Mouse (Mus musculus) limb, embryonic 15.5 days (tissue): ENCODE data around the gene Fads1. TPM values are rescaled to one million over a fixed set of nuclear protein-coding genes. Genes with fewer than 3 reads are reported as not detected.

ENCODE experiments used
- ATAC-seq: fragments of 200-750 bp; cut with Nextera tagmentation; 2 replicates; pipeline ENCODE4 v1.8.0; 2017; ENCODE audit warnings: low read depth, moderate TSS enrichment; ENCODE audit not compliant: insufficient number of reproducible peaks, low FRiP score, low TSS enrichment
- H3K27ac ChIP-seq: fragments of 300-500 bp; sonication (generic); 2 replicates; pipeline ENCODE4 v1.5.1; 2015; ENCODE audit warnings: moderate library complexity, mild to moderate bottlenecking, inconsistent platforms
- H3K27me3 ChIP-seq: fragments of 300-500 bp; sonication (generic); 2 replicates; pipeline ENCODE4 v1.6.1; 2015; ENCODE audit warnings: inconsistent platforms
- H3K36me3 ChIP-seq: fragments of 300-500 bp; sonication (generic); 2 replicates; pipeline ENCODE4 v1.6.1; 2015; ENCODE audit warnings: inconsistent platforms
- H3K4me1 ChIP-seq: fragments of 300-500 bp; sonication (generic); 2 replicates; pipeline ENCODE4 v1.6.1; 2015; ENCODE audit warnings: inconsistent platforms
- H3K4me2 ChIP-seq: fragments of 300-500 bp; sonication (generic); 2 replicates; pipeline ENCODE4 v1.6.1; 2015; ENCODE audit warnings: mild to moderate bottlenecking, inconsistent platforms
- H3K4me3 ChIP-seq: fragments of 300-500 bp; sonication (generic); 2 replicates; pipeline ENCODE4 v1.5.1; 2015; ENCODE audit warnings: mild to moderate bottlenecking, inconsistent platforms
- H3K9ac ChIP-seq: fragments of 300-500 bp; sonication (generic); 2 replicates; pipeline ENCODE4 v1.6.1; 2015; ENCODE audit warnings: inconsistent platforms
- H3K9me3 ChIP-seq: fragments of 300-500 bp; sonication (generic); 2 replicates; pipeline ENCODE4 v1.6.1; 2016; ENCODE audit warnings: inconsistent platforms
- WGBS: fragments of 180-500 bp; shearing (Covaris S2); methylation state at CpG from one replicate; pipeline ENCODE4 v1.1.7; 2015; 5-methylcytosine and 5-hydroxymethylcytosine counted together
- polyA plus RNA-seq: library from polyadenylated mRNA; unstranded; fragments of >200 nt; fragmentation: Nextera tagmentation; extraction: Ambion mirVana; gene quantifications from 2 replicates; pipeline ENCODE4 v1.2.1, GENCODE M21; 2015

Gene Fads1
- polyA plus RNA-seq, 1 experiment from 2014 or later = 79.8 TPM

DNA sequence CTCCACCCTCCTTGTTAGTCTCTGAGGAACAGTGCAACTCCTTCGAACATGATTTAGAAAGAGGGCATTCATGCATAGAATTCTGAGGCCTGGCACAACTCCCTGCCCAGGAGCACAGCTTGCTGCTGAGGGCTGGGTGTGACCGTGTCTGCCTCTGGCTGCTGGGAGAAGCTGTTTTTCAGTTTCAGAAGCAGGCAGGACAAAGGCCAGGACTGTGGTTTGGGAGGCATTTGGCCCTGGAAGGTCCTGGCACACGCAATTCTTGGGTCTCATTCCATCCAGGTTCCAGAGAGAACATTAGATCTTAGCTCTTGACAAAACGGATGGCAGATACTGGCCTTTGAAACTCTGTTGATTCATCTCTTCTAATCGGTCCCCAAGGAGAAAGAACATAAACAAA, 12.6 kb downstream of the Fads1 start:
- no peaks in the 10 kb centered on the region for H3K27me3 ChIP-seq
- WGBS = 78% methylated on average over 5 of the region's 5 CpGs
- H3K9me3 ChIP-seq = no peaks in the 10 kb centered on the region
- H3K4me1 ChIP-seq = no peaks in the 10 kb centered on the region
- H3K4me3 ChIP-seq = no peak overlapping the region
- no peak for ATAC-seq
- no peak overlapping the region for H3K4me2 ChIP-seq
- peaks cover 77% of the 10 kb centered on the region for H3K36me3 ChIP-seq
- H3K27ac ChIP-seq = no peak overlapping the region
- H3K9ac ChIP-seq = no peak overlapping the region

- peaks cover 76% of the 10 kb centered on the region for H3K36me3 ChIP-seq
- no peaks in the 10 kb centered on the region for H3K4me1 ChIP-seq
- no peak overlapping the region for H3K4me2 ChIP-seq
- no peak overlapping the region for H3K9ac ChIP-seq
- no peak for ATAC-seq
- no peak overlapping the region for H3K27ac ChIP-seq
- no peak overlapping the region for H3K4me3 ChIP-seq
- no peaks in the 10 kb centered on the region for H3K9me3 ChIP-seq
- 77% methylated on average over 4 of the region's 4 CpGs for WGBS
- no peaks in the 10 kb centered on the region for H3K27me3 ChIP-seq
These were observed 14.4 kb downstream of the Fads1 start for GRCm38 (mm10) chr19:10197130-10197529.

- no peak for ATAC-seq
- no peak overlapping the region for H3K27ac ChIP-seq
- peaks cover 8% of the 10 kb centered on the region for H3K4me1 ChIP-seq
- H3K36me3 ChIP-seq = peaks cover 65% of the 10 kb centered on the region
- no peak overlapping the region for H3K4me2 ChIP-seq
- no peaks in the 10 kb centered on the region for H3K27me3 ChIP-seq
- H3K4me3 ChIP-seq = no peak overlapping the region
- H3K9me3 ChIP-seq = no peaks in the 10 kb centered on the region
- WGBS = 62% methylated on average over 2 of the region's 2 CpGs
- H3K9ac ChIP-seq = no peak overlapping the region
These were observed 15.6 kb downstream of the Fads1 start for GRCm38 (mm10) chr19:10198286-10198685.

GRCm38 (mm10) chr19:10198723-10199122, 16.0 kb downstream of the Fads1 start:
- no peak overlapping the region for H3K4me3 ChIP-seq
- ATAC-seq = no peak
- WGBS = 26% methylated on average over 3 of the region's 3 CpGs
- no peak overlapping the region for H3K9ac ChIP-seq
- no peaks in the 10 kb centered on the region for H3K27me3 ChIP-seq
- no peak overlapping the region for H3K4me2 ChIP-seq
- no peak overlapping the region for H3K27ac ChIP-seq
- peaks cover 9% of the 10 kb centered on the region for H3K4me1 ChIP-seq
- H3K9me3 ChIP-seq = no peaks in the 10 kb centered on the region
- peaks cover 60% of the 10 kb centered on the region for H3K36me3 ChIP-seq

- peak overlapping the region; percentile 75 for H3K9ac ChIP-seq
- H3K36me3 ChIP-seq = peaks cover 50% of the 10 kb centered on the region
- 1% methylated on average over 23 of the region's 23 CpGs for WGBS
- H3K27me3 ChIP-seq = no peaks in the 10 kb centered on the region
- peak overlapping the region; percentile 76 for H3K4me2 ChIP-seq
- ATAC-seq = peak; percentile 53
- peak overlapping the region; percentile 78 for H3K4me3 ChIP-seq
- H3K27ac ChIP-seq = peak overlapping the region; percentile 83
- no peaks in the 10 kb centered on the region for H3K9me3 ChIP-seq
- H3K4me1 ChIP-seq = peaks cover 16% of the 10 kb centered on the region
These were observed 20.6 kb downstream of the Fads1 start for GRCm38 (mm10) chr19:10203146-10203847.

DNA sequence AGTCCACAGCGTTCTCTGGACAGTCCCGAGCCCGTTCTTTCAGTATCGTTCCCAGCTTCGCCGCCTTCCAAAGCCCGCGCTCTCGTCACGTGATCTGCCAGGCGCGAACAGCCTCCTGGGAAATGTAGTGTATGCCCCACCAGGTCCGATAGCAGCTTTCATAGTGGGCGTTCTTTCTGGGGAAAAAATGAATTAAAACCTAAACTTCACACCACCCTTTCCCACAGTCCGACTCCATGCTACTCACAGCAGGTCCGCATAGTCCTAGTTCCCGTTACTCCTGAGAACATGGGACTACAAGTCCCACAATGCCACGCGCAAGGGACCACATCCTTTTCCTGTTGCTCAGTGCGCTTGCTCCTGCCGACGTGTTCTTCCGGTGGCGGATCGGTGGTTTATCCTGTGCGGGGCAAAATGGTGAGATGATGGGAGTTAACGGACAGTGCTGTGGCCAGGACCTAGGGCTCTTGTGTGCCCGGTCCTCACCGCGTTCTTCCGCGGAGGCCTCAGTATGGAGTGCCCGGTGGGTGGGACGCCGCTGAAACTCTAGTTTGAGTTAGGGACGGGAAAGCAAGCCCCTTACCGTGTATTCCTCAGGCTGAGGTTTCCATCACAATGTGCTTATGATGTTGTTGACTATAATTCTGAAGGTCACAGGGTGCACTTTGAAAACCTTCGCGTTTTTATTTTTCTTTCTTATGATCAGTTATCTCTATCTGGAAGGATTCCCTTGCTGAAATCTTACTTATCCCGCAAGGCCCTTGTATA, 21.3 kb downstream of the Fads1 start, which contains the start of the genes Tmem258 and Fen1:
Tmem258 (plus strand) TSS at position 167 of the 768 bp plus-strand sequence.
Fen1 (minus strand) TSS at position 322 of the 768 bp plus-strand sequence.
- no peaks in the 10 kb centered on the region for H3K27me3 ChIP-seq
- ATAC-seq = peak; percentile 90
- peaks cover 16% of the 10 kb centered on the region for H3K4me1 ChIP-seq
- peaks cover 57% of the 10 kb centered on the region for H3K36me3 ChIP-seq
- H3K4me3 ChIP-seq = peak within 1 kb of the TSS; percentile 78
- peak within 1 kb of the TSS; percentile 83 for H3K27ac ChIP-seq
- H3K4me2 ChIP-seq = peak within 1 kb of the TSS; percentile 76
- WGBS = under 1% methylated on average over 40 of the region's 40 CpGs
- peak within 1 kb of the TSS; percentile 75 for H3K9ac ChIP-seq
- H3K9me3 ChIP-seq = no peaks in the 10 kb centered on the region

DNA sequence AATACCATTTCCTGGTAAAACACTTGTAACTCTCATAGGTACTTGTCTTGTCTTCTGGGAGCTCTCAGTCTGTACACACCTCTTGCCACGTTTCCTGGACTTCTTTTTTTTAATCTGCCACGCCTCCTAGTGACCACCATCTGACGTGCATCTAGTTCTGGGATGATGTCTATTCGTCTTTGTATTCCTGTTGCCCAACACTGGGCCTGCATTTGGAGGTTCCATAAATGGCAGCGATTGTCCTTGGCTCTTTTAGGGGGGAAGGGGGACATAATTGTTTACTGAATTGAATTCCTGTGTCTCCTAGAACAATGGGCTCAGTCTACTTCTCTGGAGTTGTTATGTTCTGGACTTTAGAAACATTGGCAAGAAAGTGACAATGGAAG, 21.9 kb downstream of the Fads1 start:
- peak overlapping the region; percentile 83 for H3K27ac ChIP-seq
- peak overlapping the region; percentile 78 for H3K4me3 ChIP-seq
- peaks cover 16% of the 10 kb centered on the region for H3K4me1 ChIP-seq
- H3K27me3 ChIP-seq = no peaks in the 10 kb centered on the region
- H3K4me2 ChIP-seq = peak overlapping the region; percentile 76
- WGBS = 4% methylated on average over 5 of the region's 5 CpGs
- H3K36me3 ChIP-seq = peaks cover 57% of the 10 kb centered on the region
- no peaks in the 10 kb centered on the region for H3K9me3 ChIP-seq
- ATAC-seq = no peak
- H3K9ac ChIP-seq = peak overlapping the region; percentile 75

- H3K4me1 ChIP-seq = peaks cover 16% of the 10 kb centered on the region
- no peaks in the 10 kb centered on the region for H3K27me3 ChIP-seq
- no peak for ATAC-seq
- peak overlapping the region; percentile 78 for H3K4me3 ChIP-seq
- H3K4me2 ChIP-seq = peak overlapping the region; percentile 76
- H3K36me3 ChIP-seq = peaks cover 57% of the 10 kb centered on the region
- H3K27ac ChIP-seq = peak overlapping the region; percentile 83; the same call in 1 of the 2 replicates
- no peaks in the 10 kb centered on the region for H3K9me3 ChIP-seq
- WGBS = 66% methylated on average over 6 of the region's 6 CpGs
- no peak overlapping the region for H3K9ac ChIP-seq
These were observed 22.4 kb downstream of the Fads1 start for GRCm38 (mm10) chr19:10205051-10205450.

DNA sequence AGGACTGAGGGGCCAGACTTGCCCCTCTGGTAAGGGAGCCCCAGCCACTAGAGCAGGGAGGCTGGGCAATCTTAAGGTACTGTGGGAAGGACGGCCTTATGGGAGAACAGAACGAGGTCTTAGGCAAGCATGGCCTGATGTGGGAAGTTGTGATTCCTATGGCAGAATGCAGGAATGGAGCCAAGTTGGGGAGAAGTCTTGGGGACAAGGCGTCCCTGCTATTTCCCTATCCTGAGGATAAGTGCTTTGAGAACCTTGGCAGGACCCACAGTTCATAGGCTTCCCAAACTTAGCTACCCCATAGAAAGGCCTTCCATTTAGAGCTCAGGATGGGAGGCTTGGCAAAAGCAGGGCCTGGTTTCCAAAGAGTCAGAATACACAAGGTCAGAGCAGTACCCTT, 26.2 kb downstream of the Fads1 start:
- H3K4me2 ChIP-seq = no peak overlapping the region
- peaks cover 7% of the 10 kb centered on the region for H3K4me1 ChIP-seq
- no peak overlapping the region for H3K4me3 ChIP-seq
- no peaks in the 10 kb centered on the region for H3K27me3 ChIP-seq
- no peak for ATAC-seq
- H3K27ac ChIP-seq = no peak overlapping the region
- WGBS = 85% methylated on average over 3 of the region's 3 CpGs
- peaks cover 73% of the 10 kb centered on the region for H3K36me3 ChIP-seq
- H3K9me3 ChIP-seq = no peaks in the 10 kb centered on the region
- H3K9ac ChIP-seq = no peak overlapping the region

DNA sequence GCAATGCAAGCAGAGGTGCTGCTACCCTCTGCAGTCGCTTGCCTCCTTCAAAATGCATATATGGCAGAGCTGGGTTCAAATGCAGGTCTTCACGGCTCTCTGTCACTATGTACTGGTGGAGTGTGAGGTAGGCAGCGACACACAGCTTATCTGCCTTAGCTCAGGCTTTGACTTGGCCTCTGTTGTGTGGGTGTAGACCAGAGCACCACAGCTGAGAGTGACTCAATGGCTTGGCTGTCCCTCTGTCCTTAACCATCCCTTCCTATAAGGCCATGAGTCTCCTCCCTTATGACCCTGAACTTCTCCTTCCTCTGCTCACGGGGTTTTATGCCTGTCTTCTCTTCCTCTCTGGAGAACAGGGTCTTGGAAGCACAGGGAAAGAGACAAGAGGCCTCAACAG, 28.2 kb downstream of the Fads1 start:
- H3K27me3 ChIP-seq = no peaks in the 10 kb centered on the region
- WGBS = 92% methylated on average over 4 of the region's 4 CpGs
- H3K4me2 ChIP-seq = no peak overlapping the region
- ATAC-seq = no peak
- no peak overlapping the region for H3K4me3 ChIP-seq
- no peaks in the 10 kb centered on the region for H3K9me3 ChIP-seq
- H3K27ac ChIP-seq = no peak overlapping the region
- H3K36me3 ChIP-seq = peaks cover 73% of the 10 kb centered on the region
- H3K4me1 ChIP-seq = no peaks in the 10 kb centered on the region
- H3K9ac ChIP-seq = no peak overlapping the region

GRCm38 (mm10) chr19:10213796-10214471, 31.2 kb downstream of the Fads1 start:
- Histone ChIP-seq H3K4me3 (no peak overlapping the region), H3K36me3 (peaks cover 44% of the 10 kb centered on the region), H3K4me1 (no peaks in the 10 kb centered on the region), H3K9me3 (no peaks in the 10 kb centered on the region), H3K27me3 (no peaks in the 10 kb centered on the region), H3K9ac (no peak overlapping the region), H3K27ac (no peak overlapping the region), H3K4me2 (no peak overlapping the region)
- WGBS = 84% methylated on average over 10 of the region's 10 CpGs
- no peak for ATAC-seq

- Histone ChIP-seq H3K4me2 (no peak overlapping the region), H3K27me3 (no peaks in the 10 kb centered on the region), H3K4me1 (no peaks in the 10 kb centered on the region; the same call in 1 of the 2 replicates), H3K36me3 (peaks cover 22% of the 10 kb centered on the region), H3K9me3 (no peaks in the 10 kb centered on the region), H3K9ac (no peak overlapping the region), H3K4me3 (no peak overlapping the region), H3K27ac (no peak overlapping the region)
- 74% methylated on average over 8 of the region's 8 CpGs for WGBS
- ATAC-seq = no peak
These were observed 33.4 kb downstream of the Fads1 start for GRCm38 (mm10) chr19:10216101-10216500.
